Mouse (Mus musculus) MEL (cell line): ENCODE measurements at regions not wholly inside any gene's neighbourhood (a gene's known extent, or its start where the extent isn't known, plus 50 kb on each side); places are given as distances from the start of the nearest gene placed in this dataset.

ENCODE experiments used
- DNase-seq: peaks from one replicate; pipeline ENCODE4 v3.0.0; 2011; ENCODE audit warnings: low read depth, low spot score
- H3K27ac ChIP-seq: 2 replicates; pipeline ENCODE4 v1.5.1; 2012; ENCODE audit warnings: low read depth, mild to moderate bottlenecking, control low read depth, low read length, moderate library complexity; ENCODE audit not compliant: control insufficient read depth
- H3K27me3 ChIP-seq, 2 experiments: fragments of 150-350 bp in 1 of 2; sonication (generic) in 1 of 2; 2 replicates each; pipeline ENCODE4 v1.6.1; 2012; ENCODE audit warnings: low read length in 2 of 2, mild to moderate bottlenecking in 2 of 2, improper control_type of control experiment in 1 of 2, moderate library complexity in 1 of 2; ENCODE audit not compliant: insufficient read depth in 2 of 2, control insufficient read depth in 1 of 2
- H3K36me3 ChIP-seq, 2 experiments: 2 replicates each; pipeline ENCODE4 v1.6.1; 2012 to 2014; ENCODE audit warnings: low read length in 2 of 2, improper control_type of control experiment in 1 of 2, inconsistent platforms in 1 of 2, mild to moderate bottlenecking in 1 of 2; ENCODE audit not compliant: insufficient read depth in 2 of 2, control insufficient read depth in 1 of 2
- H3K4me1 ChIP-seq, 2 experiments: fragments of 150-350 bp in 1 of 2; sonication (generic) in 1 of 2; 2 replicates each; pipeline ENCODE4 v1.6.1; 2012; ENCODE audit warnings: low read length in 2 of 2, improper control_type of control experiment in 1 of 2, mild to moderate bottlenecking in 1 of 2; ENCODE audit not compliant: insufficient read depth in 2 of 2, control insufficient read depth in 1 of 2
- H3K4me3 ChIP-seq, 2 experiments: fragments of 150-350 bp in 1 of 2; sonication (generic) in 1 of 2; 2 replicates each; pipeline ENCODE4 v1.5.1; 2012; ENCODE audit warnings: low read depth in 2 of 2, low read length in 2 of 2, mild to moderate bottlenecking in 2 of 2, moderate library complexity in 2 of 2, control low read depth in 1 of 2, improper control_type of control experiment in 1 of 2; ENCODE audit not compliant: control insufficient read depth in 1 of 2, insufficient read depth in 1 of 2
- H3K79me2 ChIP-seq: 2 replicates; pipeline ENCODE4 v1.6.1; 2012; ENCODE audit warnings: mild to moderate bottlenecking, low read length, moderate library complexity; ENCODE audit not compliant: control insufficient read depth, poor library complexity, insufficient read depth
- H3K9ac ChIP-seq: 2 replicates; pipeline ENCODE4 v1.6.1; 2012; ENCODE audit warnings: low read depth, mild to moderate bottlenecking, control low read depth, low read length, moderate library complexity; ENCODE audit not compliant: control insufficient read depth, poor library complexity, severe bottlenecking
- H3K9me3 ChIP-seq: fragments of 150-350 bp; sonication (generic); replicated peaks from 2 replicates; pipeline ENCODE4 v1.6.1; 2012; ENCODE audit warnings: mild to moderate bottlenecking, low read length, improper control_type of control experiment, moderate library complexity; ENCODE audit not compliant: insufficient read depth
- BHLHE40 ChIP-seq: IDR thresholded peaks from 2 replicates; pipeline ENCODE4 v1.6.1; 2012; ENCODE audit warnings: low read depth, mild to moderate bottlenecking, inconsistent platforms, low read length, improper control_type of control experiment, borderline replicate concordance
- CHD1 ChIP-seq: IDR thresholded peaks from 2 replicates; pipeline ENCODE4 v1.6.1; 2012; ENCODE audit warnings: low read depth, mild to moderate bottlenecking, inconsistent platforms, low read length, improper control_type of control experiment
- CTCF ChIP-seq, 3 experiments: IDR thresholded peaks in 2 of 3; conservative IDR thresholded peaks in 1 of 3; 2 replicates each; pipeline ENCODE4 v1.5.1; 2011 to 2012; ENCODE audit warnings: low read length in 3 of 3, low read depth in 2 of 3, mild to moderate bottlenecking in 2 of 3, improper control_type of control experiment in 1 of 3, inconsistent platforms in 1 of 3, mixed read lengths in 1 of 3, moderate library complexity in 1 of 3; ENCODE audit not compliant: control insufficient read depth in 1 of 3, insufficient read depth in 1 of 3, poor library complexity in 1 of 3, severe bottlenecking in 1 of 3
- ELF1 ChIP-seq: IDR thresholded peaks from 2 replicates; pipeline ENCODE4 v1.6.1; 2014; ENCODE audit warnings: low read depth, mild to moderate bottlenecking, inconsistent platforms, low read length, improper control_type of control experiment, moderate library complexity
- EP300 ChIP-seq, 2 experiments: IDR thresholded peaks; 2 replicates each; pipeline ENCODE4 v1.6.1; 2011; ENCODE audit warnings: improper control_type of control experiment in 2 of 2, low read length in 2 of 2, low read depth in 1 of 2, mild to moderate bottlenecking in 1 of 2
- ETS1 ChIP-seq: IDR thresholded peaks from 2 replicates; pipeline ENCODE4 v1.6.1; 2012; ENCODE audit warnings: low read depth, mild to moderate bottlenecking, inconsistent platforms, low read length, improper control_type of control experiment, moderate library complexity
- GABPA ChIP-seq: IDR thresholded peaks from 2 replicates; pipeline ENCODE4 v1.6.1; 2012; ENCODE audit warnings: low read depth, mild to moderate bottlenecking, inconsistent platforms, low read length, improper control_type of control experiment, moderate library complexity
- GATA1 ChIP-seq: IDR thresholded peaks from 2 replicates; pipeline ENCODE4 v1.6.1; 2011; ENCODE audit warnings: low read depth, low read length, improper control_type of control experiment
- HCFC1 ChIP-seq: IDR thresholded peaks from 2 replicates; pipeline ENCODE4 v1.6.1; 2012; ENCODE audit warnings: low read depth, mild to moderate bottlenecking, inconsistent platforms, low read length, improper control_type of control experiment, moderate library complexity
- JUND ChIP-seq: IDR thresholded peaks from 2 replicates; pipeline ENCODE4 v1.6.1; 2011; ENCODE audit warnings: low read depth, mild to moderate bottlenecking, improper control_type of control experiment, low read length
- KAT2A ChIP-seq: conservative IDR thresholded peaks from 2 replicates; pipeline ENCODE4 v1.6.1; 2012; ENCODE audit warnings: low read depth, low read length, improper control_type of control experiment, inconsistent platforms
- MAX ChIP-seq: IDR thresholded peaks from 2 replicates; pipeline ENCODE4 v1.6.1; 2011; ENCODE audit warnings: low read length, improper control_type of control experiment
- MAZ ChIP-seq: IDR thresholded peaks from 2 replicates; pipeline ENCODE4 v1.6.1; 2012; ENCODE audit warnings: low read depth, mild to moderate bottlenecking, inconsistent platforms, low read length, improper control_type of control experiment
- MYB ChIP-seq: IDR thresholded peaks from 2 replicates; pipeline ENCODE4 v1.6.1; 2011; ENCODE audit warnings: mild to moderate bottlenecking, low read depth, low read length, improper control_type of control experiment
- NELFE ChIP-seq: IDR thresholded peaks from 2 replicates; pipeline ENCODE4 v1.6.1; 2011; ENCODE audit warnings: low read depth, low read length, improper control_type of control experiment
- POLR2A ChIP-seq, 2 experiments: IDR thresholded peaks; 2 replicates each; pipeline ENCODE4 v1.6.1; 2011 to 2012; ENCODE audit warnings: low read length in 2 of 2, mild to moderate bottlenecking in 2 of 2, control low read depth in 1 of 2, improper control_type of control experiment in 1 of 2, low read depth in 1 of 2, moderate library complexity in 1 of 2; ENCODE audit not compliant: control insufficient read depth in 1 of 2, insufficient read depth in 1 of 2, poor library complexity in 1 of 2
- RAD21 ChIP-seq: IDR thresholded peaks from 2 replicates; pipeline ENCODE4 v1.6.1; 2011; ENCODE audit warnings: mild to moderate bottlenecking, low read depth, low read length, improper control_type of control experiment
- RCOR1 ChIP-seq: IDR thresholded peaks from 2 replicates; pipeline ENCODE4 v1.6.1; 2012; ENCODE audit warnings: low read depth, mild to moderate bottlenecking, inconsistent platforms, low read length, improper control_type of control experiment
- SIN3A ChIP-seq: IDR thresholded peaks from 2 replicates; pipeline ENCODE4 v1.6.1; 2012; ENCODE audit warnings: low read length, improper control_type of control experiment, inconsistent platforms
- SMC3 ChIP-seq: IDR thresholded peaks from 2 replicates; pipeline ENCODE4 v1.6.1; 2011; ENCODE audit warnings: low read depth, low read length, improper control_type of control experiment
- TBP ChIP-seq: IDR thresholded peaks from 2 replicates; pipeline ENCODE4 v1.8.0; 2011; ENCODE audit warnings: low read depth, low read length, improper control_type of control experiment
- TCF12 ChIP-seq: IDR thresholded peaks from 2 replicates; pipeline ENCODE4 v1.6.1; 2014; ENCODE audit warnings: low read depth, mild to moderate bottlenecking, inconsistent platforms, low read length, improper control_type of control experiment, moderate library complexity
- UBTF ChIP-seq: IDR thresholded peaks from 2 replicates; pipeline ENCODE4 v1.6.1; 2012; ENCODE audit warnings: low read depth, mild to moderate bottlenecking, inconsistent platforms, low read length, improper control_type of control experiment, moderate library complexity, borderline replicate concordance; ENCODE audit not compliant: insufficient read depth
- USF1 ChIP-seq: IDR thresholded peaks from 2 replicates; pipeline ENCODE4 v1.6.1; 2014; ENCODE audit warnings: low read depth, mild to moderate bottlenecking, inconsistent platforms, low read length, improper control_type of control experiment, moderate library complexity
- USF2 ChIP-seq, 2 experiments: IDR thresholded peaks; 2 replicates each; pipeline ENCODE4 v1.6.1; 2011 to 2012; ENCODE audit warnings: improper control_type of control experiment in 2 of 2, low read length in 2 of 2, borderline replicate concordance in 1 of 2, inconsistent platforms in 1 of 2, low read depth in 1 of 2, mild to moderate bottlenecking in 1 of 2; ENCODE audit not compliant: insufficient read depth in 1 of 2
- ZC3H11A ChIP-seq: IDR thresholded peaks from 2 replicates; pipeline ENCODE4 v1.6.1; 2012; ENCODE audit warnings: low read depth, mild to moderate bottlenecking, inconsistent platforms, low read length, improper control_type of control experiment
- ZKSCAN1 ChIP-seq: IDR thresholded peaks from 2 replicates; pipeline ENCODE4 v1.6.1; 2012; ENCODE audit warnings: low read depth, mild to moderate bottlenecking, inconsistent platforms, low read length, improper control_type of control experiment, moderate library complexity
- ZMIZ1 ChIP-seq: IDR thresholded peaks from 2 replicates; pipeline ENCODE4 v1.6.1; 2012; ENCODE audit warnings: low read depth, mild to moderate bottlenecking, inconsistent platforms, low read length, improper control_type of control experiment, moderate library complexity
- ZNF384 ChIP-seq: IDR thresholded peaks from 2 replicates; pipeline ENCODE4 v1.6.1; 2012; ENCODE audit warnings: low read depth, mild to moderate bottlenecking, inconsistent platforms, low read length, improper control_type of control experiment

DNA sequence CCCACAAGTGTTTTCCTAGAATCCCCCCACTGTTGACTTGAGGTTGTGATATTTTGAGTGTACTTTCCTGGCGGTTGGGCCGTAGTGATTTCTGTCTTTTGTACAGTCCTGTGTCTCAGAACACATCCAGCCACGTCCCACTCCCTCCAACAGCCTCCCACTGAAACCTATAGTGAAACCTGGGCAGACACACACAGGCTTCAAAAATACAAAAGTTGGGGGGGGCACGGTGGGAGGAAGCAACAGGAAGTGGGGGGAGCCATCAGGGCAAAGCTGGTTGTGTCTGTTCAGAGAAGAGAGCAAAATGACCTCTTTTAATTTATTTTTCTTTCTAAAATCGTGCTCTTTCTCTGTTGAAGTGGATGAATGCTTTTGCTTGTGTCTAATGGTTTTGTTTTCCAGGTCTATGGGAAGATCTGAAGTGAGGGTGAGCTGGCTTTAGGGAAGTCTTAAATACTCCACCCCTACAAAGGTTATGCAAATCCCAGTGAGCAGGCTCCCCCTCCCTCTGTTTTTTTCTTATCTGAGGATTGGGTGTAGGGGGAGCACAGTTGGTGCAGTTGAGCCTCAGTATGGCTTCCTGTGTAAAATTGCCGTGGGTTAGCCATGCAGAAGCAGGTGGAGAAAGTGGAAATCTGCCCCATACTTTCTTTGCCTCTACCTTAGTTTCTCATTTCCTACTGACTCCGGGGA, 164.1 kb upstream of the Mrps10 start:
- Histone ChIP-seq H3K4me1 (peaks cover 15 to 29% of the 10 kb centered on the region in 2 experiments), H3K36me3 (peaks cover 0 to 14% of the 10 kb centered on the region in 2 experiments; a peak in 2 of 4 replicates), H3K79me2 (no peaks in the 10 kb centered on the region), H3K27me3 (no peaks in the 10 kb centered on the region), H3K4me3 (peak overlapping the region; percentile 18 to 38; a peak in 3 of 4 replicates), H3K9ac (peak overlapping the region; percentile 63), H3K27ac (peak overlapping the region; percentile 81)
- TF ChIP-seq ZC3H11A: no peak
- TF ChIP-seq GATA1: peak; percentile 71
- TF ChIP-seq USF1: no peak
- 0 out of 2 replicates have a peak, but pooled peaks have one; percentile 35 for TF ChIP-seq ZMIZ1
- TF ChIP-seq POLR2A (IDR thresholded peaks at IDR 0.05; ENCODE audit: control insufficient read depth in 1 of 2, insufficient read depth in 1 of 2, low read depth in 1 of 2, low read length in 2 of 2, poor library complexity in 1 of 2): peak in 1 of 2 experiments; percentile 36; a peak in 2 of 4 replicates
- peak; percentile 46; the same call in 1 of the 2 replicates for TF ChIP-seq HCFC1
- no peak for TF ChIP-seq USF2 (IDR thresholded peaks at IDR 0.05; ENCODE audit: borderline replicate concordance in 1 of 2, insufficient read depth in 1 of 2, low read depth in 1 of 2, low read length in 2 of 2)
- TF ChIP-seq SIN3A: peak; percentile 39; the same call in 1 of the 2 replicates
- peak; percentile 38; the same call in 1 of the 2 replicates for TF ChIP-seq ELF1
- TF ChIP-seq MYB: no peak
- TF ChIP-seq TBP: peak; percentile 57; the same call in 1 of the 2 replicates
- peak; percentile 59 for TF ChIP-seq ETS1
- no peak for TF ChIP-seq BHLHE40
- TF ChIP-seq JUND: no peak
- no peak for TF ChIP-seq KAT2A
- TF ChIP-seq CTCF (IDR thresholded peaks at IDR 0.05 in 2 of 3, conservative IDR thresholded peaks at IDR 0.05 in 1 of 3; ENCODE audit: control insufficient read depth in 1 of 3, insufficient read depth in 1 of 3, low read depth in 2 of 3, low read length in 3 of 3, poor library complexity in 1 of 3, severe bottlenecking in 1 of 3): no peak
- peak; percentile 70 for TF ChIP-seq ZNF384
- no peak for TF ChIP-seq ZKSCAN1
- 0 out of 2 replicates have a peak, but pooled peaks have one; percentile 16 for TF ChIP-seq RCOR1
- TF ChIP-seq TCF12: 0 out of 2 replicates have a peak, but pooled peaks have one; percentile 6
- peak; percentile 25 to 48; a peak in 3 of 4 replicates for TF ChIP-seq EP300 (IDR thresholded peaks at IDR 0.05; ENCODE audit: low read depth in 1 of 2, low read length in 2 of 2)
- no peak for TF ChIP-seq GABPA
- TF ChIP-seq MAZ: peak; percentile 98
- no peak for TF ChIP-seq MAX
- TF ChIP-seq NELFE: peak; percentile 41; the same call in 1 of the 2 replicates
- no peak for TF ChIP-seq CHD1
- no peak for TF ChIP-seq RAD21
- no peak for TF ChIP-seq UBTF
- TF ChIP-seq SMC3: no peak
- TF ChIP-seq, all 39 proteins: peak for 14
- no peaks in the 10 kb centered on the region for H3K9me3 ChIP-seq
- DNase-seq: peak; percentile 80
